Mouse (Mus musculus) layer of hippocampus, postnatal 10 days (tissue): ENCODE measurements around the gene Tsga10. TPM values are rescaled to one million over a fixed set of nuclear protein-coding genes. Genes with fewer than 3 reads are reported as not detected.

Source experiments
- DNase-seq, 2 experiments: peaks; one replicate each; pipeline ENCODE4 v3.0.0; 2021; ENCODE audit warnings: low spot score in 2 of 2
- total RNA-seq, 2 experiments: library from RNA; stranded (reverse); gene quantifications; 2 replicates each; pipeline ENCODE4 v1.2.3; 2021

The Tsga10 gene
- total RNA-seq, 2 experiments from 2014 or later, result 15.3 to 18.0 TPM

GRCm38 (mm10) chr1:37864511-37865400 lies 1.5 kb downstream of the Tsga10 start:
- peak; percentile 99 for DNase-seq

- DNase-seq, result no peak
Observed at GRCm38 (mm10) chr1:37850696-37851095, 15.5 kb downstream of the Tsga10 start.

- DNase-seq, result no peak
Observed at GRCm38 (mm10) chr1:37846878-37847277, 19.4 kb downstream of the Tsga10 start.

GRCm38 (mm10) chr1:37831681-37832080 lies 34.5 kb downstream of the Tsga10 start:
- no peak for DNase-seq

GRCm38 (mm10) chr1:37802291-37802690 lies 63.9 kb downstream of the Tsga10 start:
- DNase-seq, result peak; percentile 17 to 19

DNA sequence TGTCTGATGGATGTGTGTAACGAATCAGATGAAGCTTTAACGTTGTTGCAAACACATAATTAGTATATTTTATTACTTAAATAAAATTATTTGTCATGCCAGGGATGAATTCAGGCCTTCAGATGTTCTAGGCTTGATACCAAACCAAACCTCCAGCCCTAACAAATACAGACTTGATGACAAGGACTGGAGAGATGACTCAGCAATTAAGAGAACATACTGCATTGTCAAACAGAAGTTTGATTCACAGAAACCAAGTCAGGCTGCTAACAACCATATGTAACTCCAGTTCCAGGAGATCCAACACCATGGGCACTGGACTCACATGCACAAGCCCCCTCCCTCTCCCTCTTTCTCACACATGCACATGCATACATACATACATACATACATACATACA lies 65.9 kb downstream of the Tsga10 start:
- DNase-seq, result no peak

GRCm38 (mm10) chr1:37799505-37799904 lies 66.7 kb downstream of the Tsga10 start:
- DNase-seq, result no peak

GRCm38 (mm10) chr1:37759407-37759806 lies 106.8 kb downstream of the Tsga10 start:
- DNase-seq, result no peak

GRCm38 (mm10) chr1:37744650-37745259 lies 121.5 kb downstream of the Tsga10 start:
- no peak for DNase-seq

- no peak for DNase-seq
Observed at GRCm38 (mm10) chr1:37742602-37743270, 123.5 kb downstream of the Tsga10 start.

GRCm38 (mm10) chr1:37742126-37742525 lies 124.1 kb downstream of the Tsga10 start:
- no peak for DNase-seq

DNA sequence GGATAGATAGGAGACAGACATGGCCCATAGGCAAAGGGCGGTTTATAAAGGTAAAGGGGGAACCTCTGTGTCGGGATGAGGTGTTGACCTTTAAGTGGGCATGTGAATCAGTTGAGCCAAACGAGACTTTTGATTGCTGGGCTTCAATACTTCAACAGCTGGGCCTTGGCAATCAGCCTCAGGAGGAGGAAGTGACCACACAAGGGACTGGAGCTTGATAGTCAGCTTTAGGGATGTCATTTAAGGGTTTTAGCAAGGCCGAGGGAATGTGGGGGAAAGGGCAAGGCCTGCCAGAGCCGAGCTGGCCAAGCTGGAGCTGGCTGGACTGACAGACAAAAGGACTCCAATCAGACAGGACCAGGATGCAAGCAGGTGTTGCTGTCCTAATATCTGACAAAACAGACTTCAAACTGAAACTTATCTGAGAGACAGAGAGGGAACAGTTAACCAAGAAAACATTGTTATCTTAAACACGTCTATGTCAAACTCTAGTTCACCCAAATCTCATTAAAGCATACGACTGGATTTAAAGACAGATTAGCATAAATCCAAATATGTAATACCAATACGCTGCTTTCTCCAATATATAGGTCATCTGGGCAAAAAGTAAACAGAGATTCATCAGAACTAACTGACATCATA lies 125.9 kb downstream of the Tsga10 start:
- no peak for DNase-seq

GRCm38 (mm10) chr1:37738895-37739294 lies 127.3 kb downstream of the Tsga10 start:
- no peak for DNase-seq

DNA sequence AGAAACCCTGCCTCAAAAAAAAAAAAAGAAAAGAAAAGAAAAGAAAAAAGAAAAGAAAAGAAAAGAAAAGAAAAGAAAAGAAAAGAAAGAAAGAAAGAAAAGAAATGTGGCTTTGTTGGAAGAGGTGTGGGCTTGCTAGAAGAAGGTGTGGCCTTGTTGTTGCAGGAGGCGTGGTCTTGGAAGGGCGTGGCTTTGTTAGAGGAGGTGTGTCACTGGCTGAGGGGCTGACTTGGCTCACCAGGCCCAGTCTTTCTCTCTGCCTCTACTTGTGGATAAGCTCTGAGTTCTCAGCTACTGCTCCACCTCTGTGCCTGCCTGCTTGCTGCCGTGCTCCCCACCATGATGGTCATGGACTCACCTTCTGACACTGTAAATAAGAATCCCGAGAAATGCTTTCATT lies 129.2 kb downstream of the Tsga10 start:
- no peak for DNase-seq

- DNase-seq, result no peak
Observed at GRCm38 (mm10) chr1:37735932-37736331, 130.3 kb downstream of the Tsga10 start.

- DNase-seq, result no peak
Observed at GRCm38 (mm10) chr1:37734841-37735240, 131.4 kb downstream of the Tsga10 start.

GRCm38 (mm10) chr1:37729353-37729752 lies 136.9 kb downstream of the Tsga10 start:
- no peak for DNase-seq

GRCm38 (mm10) chr1:37728053-37728452 lies 138.2 kb downstream of the Tsga10 start:
- DNase-seq, result no peak

DNA sequence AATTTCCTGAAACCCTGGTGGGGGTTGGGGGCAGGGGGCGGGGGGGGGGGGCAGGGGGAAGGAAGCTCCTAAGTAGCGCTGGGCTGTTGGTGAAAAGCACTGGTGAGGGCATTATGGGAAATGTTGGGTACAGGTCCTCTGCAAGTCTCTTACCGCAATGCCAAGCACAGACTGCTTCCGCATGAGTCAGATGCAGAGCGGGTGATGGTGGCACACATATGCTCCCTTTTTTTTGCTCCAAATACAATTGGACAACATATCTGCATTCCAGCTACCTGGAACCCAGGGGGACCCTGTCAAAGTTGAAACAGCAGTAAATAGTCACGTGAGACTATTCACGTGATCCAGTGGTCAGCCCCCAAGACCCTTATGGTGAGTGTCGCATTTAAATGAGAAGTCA lies 139.0 kb downstream of the Tsga10 start:
- peak in 1 of 2 experiments; percentile 25 for DNase-seq

GRCm38 (mm10) chr1:37726426-37726825 lies 139.8 kb downstream of the Tsga10 start:
- DNase-seq, result no peak

GRCm38 (mm10) chr1:37725880-37726279 lies 140.3 kb downstream of the Tsga10 start:
- DNase-seq, result peak in 1 of 2 experiments; percentile 47
